Mouse (Mus musculus) heart, embryonic 13.5 days (tissue): ENCODE data around the gene Kit. TPM values are rescaled to one million over a fixed set of nuclear protein-coding genes. Genes with fewer than 3 reads are reported as not detected.

ENCODE experiments used
- ATAC-seq: fragments of 200-750 bp; cut with Nextera tagmentation; 2 replicates; pipeline ENCODE4 v1.8.0; 2017; ENCODE audit warnings: moderate TSS enrichment; ENCODE audit not compliant: insufficient number of reproducible peaks, low FRiP score, low TSS enrichment; ENCODE audit errors: extremely low read depth
- H3K27ac ChIP-seq: fragments of 300-500 bp; sonication (generic); replicated peaks from 2 replicates; pipeline ENCODE4 v1.5.1; 2015; ENCODE audit warnings: moderate library complexity, mild to moderate bottlenecking, inconsistent platforms
- H3K27me3 ChIP-seq: fragments of 300-500 bp; sonication (generic); replicated peaks from 2 replicates; pipeline ENCODE4 v1.6.1; 2015; ENCODE audit warnings: mild to moderate bottlenecking, inconsistent platforms
- H3K36me3 ChIP-seq: fragments of 300-500 bp; sonication (generic); 2 replicates; pipeline ENCODE4 v1.6.1; 2015; ENCODE audit warnings: mild to moderate bottlenecking, inconsistent platforms
- H3K4me1 ChIP-seq: fragments of 300-500 bp; sonication (generic); 2 replicates; pipeline ENCODE4 v1.6.1; 2015; ENCODE audit warnings: inconsistent platforms
- H3K4me2 ChIP-seq: fragments of 300-500 bp; sonication (generic); 2 replicates; pipeline ENCODE4 v1.6.1; 2015; ENCODE audit warnings: inconsistent platforms, mild to moderate bottlenecking, moderate library complexity
- H3K4me3 ChIP-seq: fragments of 300-500 bp; sonication (generic); 2 replicates; pipeline ENCODE4 v1.5.1; 2015; ENCODE audit warnings: moderate library complexity, mild to moderate bottlenecking, inconsistent platforms
- H3K9ac ChIP-seq: fragments of 300-500 bp; sonication (generic); 2 replicates; pipeline ENCODE4 v1.6.1; 2015; ENCODE audit warnings: inconsistent platforms, mild to moderate bottlenecking, moderate library complexity
- H3K9me3 ChIP-seq: fragments of 300-500 bp; sonication (generic); 2 replicates; pipeline ENCODE4 v1.6.1; 2016; ENCODE audit warnings: inconsistent platforms
- WGBS: fragments of 180-500 bp; shearing (Covaris S2); methylation state at CpG from one replicate; pipeline ENCODE4 v1.1.7; 2015; ENCODE audit warnings: mixed read lengths; 5-methylcytosine and 5-hydroxymethylcytosine counted together
- polyA plus RNA-seq: library from polyadenylated mRNA; unstranded; fragments of >200 nt; fragmentation: Nextera tagmentation; extraction: Ambion mirVana; gene quantifications from 2 replicates; pipeline ENCODE4 v1.2.1, GENCODE M21; 2015

The Kit gene
- polyA plus RNA-seq, 1 experiment from 2014 or later: 11.1 TPM

- H3K27me3 ChIP-seq: no peaks in the 10 kb centered on the region
- WGBS: 55% methylated on average over 3 of the region's 3 CpGs
- no peak overlapping the region for H3K27ac ChIP-seq
- no peaks in the 10 kb centered on the region for H3K36me3 ChIP-seq
- H3K9me3 ChIP-seq: no peaks in the 10 kb centered on the region
- no peak overlapping the region for H3K4me3 ChIP-seq
- no peaks in the 10 kb centered on the region for H3K4me1 ChIP-seq
- ATAC-seq: no peak
- no peak overlapping the region for H3K9ac ChIP-seq
- no peak overlapping the region for H3K4me2 ChIP-seq
Measured at GRCm38 (mm10) chr5:75679896-75680295, 105.2 kb downstream of the Kit start.

- Histone ChIP-seq H3K27ac (no peak overlapping the region), H3K4me2 (no peak overlapping the region), H3K9ac (no peak overlapping the region), H3K4me3 (no peak overlapping the region), H3K27me3 (no peaks in the 10 kb centered on the region), H3K9me3 (no peaks in the 10 kb centered on the region), H3K4me1 (peaks cover 4% of the 10 kb centered on the region; the same call in 1 of the 2 replicates), H3K36me3 (no peaks in the 10 kb centered on the region)
- 68% methylated on average over 12 of the region's 12 CpGs for WGBS
- ATAC-seq: no peak
Measured at GRCm38 (mm10) chr5:75695162-75695809, 120.6 kb downstream of the Kit start.

GRCm38 (mm10) chr5:75696960-75697359, 122.2 kb downstream of the Kit start:
- Histone ChIP-seq H3K9me3 (no peaks in the 10 kb centered on the region), H3K9ac (no peak overlapping the region), H3K27ac (no peak overlapping the region), H3K4me1 (peaks cover 4% of the 10 kb centered on the region; the same call in 1 of the 2 replicates), H3K36me3 (no peaks in the 10 kb centered on the region), H3K4me3 (no peak overlapping the region), H3K4me2 (no peak overlapping the region), H3K27me3 (no peaks in the 10 kb centered on the region)
- WGBS: 79% methylated on average over 5 of the region's 5 CpGs
- no peak for ATAC-seq

- ATAC-seq: no peak
- Histone ChIP-seq H3K27ac (no peak overlapping the region), H3K36me3 (no peaks in the 10 kb centered on the region), H3K4me3 (no peak overlapping the region), H3K9ac (no peak overlapping the region), H3K27me3 (no peaks in the 10 kb centered on the region), H3K4me1 (peaks cover 2% of the 10 kb centered on the region; the same call in 1 of the 2 replicates), H3K9me3 (peaks cover 7% of the 10 kb centered on the region; the same call in 1 of the 2 replicates), H3K4me2 (no peak overlapping the region)
- 83% methylated on average over 8 of the region's 8 CpGs for WGBS
Measured at GRCm38 (mm10) chr5:75698556-75698955, 123.8 kb downstream of the Kit start.

- no peaks in the 10 kb centered on the region for H3K4me1 ChIP-seq
- ATAC-seq: no peak
Measured at GRCm38 (mm10) chr5:75699081-75699480, 124.4 kb downstream of the Kit start.

GRCm38 (mm10) chr5:75699516-75699915, 124.8 kb downstream of the Kit start:
- no peaks in the 10 kb centered on the region for H3K27me3 ChIP-seq
- H3K9me3 ChIP-seq: peaks cover 7% of the 10 kb centered on the region; the same call in 1 of the 2 replicates
- no peak overlapping the region for H3K27ac ChIP-seq
- no peak overlapping the region for H3K4me2 ChIP-seq
- no peak for ATAC-seq
- WGBS: 75% methylated on average over 9 of the region's 9 CpGs
- H3K9ac ChIP-seq: no peak overlapping the region
- H3K4me3 ChIP-seq: no peak overlapping the region
- no peaks in the 10 kb centered on the region for H3K4me1 ChIP-seq
- no peaks in the 10 kb centered on the region for H3K36me3 ChIP-seq

More at GRCm38 (mm10) chr5:75699081-75699480, 124.4 kb downstream of the Kit start:
- no peak overlapping the region for H3K27ac ChIP-seq
- H3K36me3 ChIP-seq: no peaks in the 10 kb centered on the region
- H3K27me3 ChIP-seq: no peaks in the 10 kb centered on the region
- peaks cover 7% of the 10 kb centered on the region; the same call in 1 of the 2 replicates for H3K9me3 ChIP-seq
- H3K9ac ChIP-seq: no peak overlapping the region
- no peak overlapping the region for H3K4me2 ChIP-seq
- H3K4me3 ChIP-seq: no peak overlapping the region
- 61% methylated on average over 7 of the region's 7 CpGs for WGBS

- H3K27ac ChIP-seq: no peak overlapping the region; the same call in 1 of the 2 replicates
- H3K4me2 ChIP-seq: no peak overlapping the region
- ATAC-seq: no peak
- no peak overlapping the region for H3K4me3 ChIP-seq
- no peaks in the 10 kb centered on the region for H3K36me3 ChIP-seq
- H3K9ac ChIP-seq: no peak overlapping the region
- no peaks in the 10 kb centered on the region for H3K4me1 ChIP-seq
- H3K27me3 ChIP-seq: no peaks in the 10 kb centered on the region
- WGBS: 79% methylated on average over 12 of the region's 12 CpGs
- peaks cover 7% of the 10 kb centered on the region; the same call in 1 of the 2 replicates for H3K9me3 ChIP-seq
Measured at GRCm38 (mm10) chr5:75701662-75702061, 126.9 kb downstream of the Kit start.

- WGBS: 77% methylated on average over 8 of the region's 8 CpGs
- H3K9me3 ChIP-seq: peaks cover 7% of the 10 kb centered on the region; the same call in 1 of the 2 replicates
- H3K9ac ChIP-seq: no peak overlapping the region
- H3K4me1 ChIP-seq: no peaks in the 10 kb centered on the region
- H3K27me3 ChIP-seq: no peaks in the 10 kb centered on the region
- H3K36me3 ChIP-seq: no peaks in the 10 kb centered on the region
- no peak overlapping the region for H3K4me3 ChIP-seq
- H3K4me2 ChIP-seq: no peak overlapping the region
- H3K27ac ChIP-seq: no peak overlapping the region; the same call in 1 of the 2 replicates
- ATAC-seq: no peak
Measured at GRCm38 (mm10) chr5:75702080-75702479, 127.4 kb downstream of the Kit start.

- no peak overlapping the region for H3K9ac ChIP-seq
- H3K27ac ChIP-seq: no peak overlapping the region
- no peaks in the 10 kb centered on the region for H3K36me3 ChIP-seq
- H3K4me1 ChIP-seq: no peaks in the 10 kb centered on the region
- no peak overlapping the region for H3K4me3 ChIP-seq
- WGBS: 74% methylated on average over 7 of the region's 7 CpGs
- ATAC-seq: no peak
- peaks cover 7% of the 10 kb centered on the region; the same call in 1 of the 2 replicates for H3K9me3 ChIP-seq
- H3K4me2 ChIP-seq: no peak overlapping the region
- H3K27me3 ChIP-seq: no peaks in the 10 kb centered on the region
Measured at GRCm38 (mm10) chr5:75704584-75705175, 130.0 kb downstream of the Kit start.

GRCm38 (mm10) chr5:75705421-75705820, 130.7 kb downstream of the Kit start:
- WGBS: 77% methylated on average over 1 of the region's 1 CpGs
- ATAC-seq: no peak
- Histone ChIP-seq H3K9me3 (peaks cover 7% of the 10 kb centered on the region; the same call in 1 of the 2 replicates), H3K9ac (no peak overlapping the region), H3K4me3 (no peak overlapping the region), H3K4me1 (no peaks in the 10 kb centered on the region), H3K27ac (no peak overlapping the region), H3K27me3 (no peaks in the 10 kb centered on the region), H3K4me2 (no peak overlapping the region), H3K36me3 (no peaks in the 10 kb centered on the region)
